Mouse (Mus musculus) olfactory bulb, adult 2 months (tissue): Measurements from ENCODE around the gene Gm10715.
"Not testable (repeated sequence)": the region's sequence is repeated elsewhere in the genome, so short reads cannot be mapped to it uniquely, and the experiment has no call there.

Experiments used
- CTCF ChIP-seq: fragments of 200-500 bp; IDR thresholded peaks from 2 replicates; pipeline ENCODE4 v1.5.1; 2012; ENCODE audit warnings: low read depth, mild to moderate bottlenecking, low read length, moderate library complexity; ENCODE audit not compliant: insufficient read depth
- POLR2A ChIP-seq: fragments of 200-500 bp; IDR thresholded peaks from 2 replicates; pipeline ENCODE4 v1.6.1; 2012; ENCODE audit warnings: mild to moderate bottlenecking, low read depth, low read length, moderate library complexity; ENCODE audit not compliant: insufficient read depth

DNA sequence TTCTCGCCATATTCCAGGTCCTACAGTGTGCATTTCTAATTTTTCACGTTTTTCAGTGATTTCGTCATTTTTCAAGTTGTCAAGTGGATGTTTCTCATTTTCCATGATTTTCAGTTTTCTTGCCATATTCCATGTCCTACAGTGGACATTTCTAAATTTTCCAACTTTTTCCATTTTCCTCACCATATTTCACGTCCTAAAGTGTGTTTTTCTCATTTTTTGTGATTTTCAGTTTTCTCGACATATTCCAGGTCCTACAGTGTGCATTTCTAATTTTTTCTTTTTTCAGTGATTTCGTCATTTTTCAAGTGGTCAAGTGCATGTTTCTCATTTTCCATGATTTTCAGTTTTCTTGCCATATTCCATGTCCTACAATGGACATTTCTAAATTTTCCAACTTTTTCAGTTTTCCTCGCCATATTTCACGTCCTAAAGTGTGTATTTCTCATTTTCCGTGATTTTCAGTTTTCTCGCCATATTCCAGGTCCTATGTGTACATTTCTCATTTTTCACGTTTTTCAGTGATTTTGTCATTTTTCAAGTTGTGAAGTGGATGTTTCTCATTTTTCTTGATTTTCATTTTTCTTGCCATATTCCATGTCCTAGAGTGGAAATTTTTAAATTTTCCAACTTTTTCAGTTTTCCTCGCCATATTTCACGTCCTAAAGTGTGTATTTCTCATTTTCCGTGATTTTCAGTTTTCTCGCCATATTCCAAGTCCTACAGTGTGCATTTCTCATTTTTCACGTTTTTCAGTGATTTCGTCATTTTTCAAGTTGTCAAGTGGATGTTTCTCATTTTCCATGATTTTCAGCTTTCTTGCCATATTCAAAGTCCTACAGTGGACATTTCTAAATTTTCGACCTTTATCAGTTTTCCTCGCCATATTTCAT lies 16.6 kb upstream of the Gm10715 start:
- TF ChIP-seq CTCF, POLR2A: not testable (repeated sequence)
